Comparison of ENCODE assay signal across 9 mouse cellular contexts in the genomic region with DNA sequence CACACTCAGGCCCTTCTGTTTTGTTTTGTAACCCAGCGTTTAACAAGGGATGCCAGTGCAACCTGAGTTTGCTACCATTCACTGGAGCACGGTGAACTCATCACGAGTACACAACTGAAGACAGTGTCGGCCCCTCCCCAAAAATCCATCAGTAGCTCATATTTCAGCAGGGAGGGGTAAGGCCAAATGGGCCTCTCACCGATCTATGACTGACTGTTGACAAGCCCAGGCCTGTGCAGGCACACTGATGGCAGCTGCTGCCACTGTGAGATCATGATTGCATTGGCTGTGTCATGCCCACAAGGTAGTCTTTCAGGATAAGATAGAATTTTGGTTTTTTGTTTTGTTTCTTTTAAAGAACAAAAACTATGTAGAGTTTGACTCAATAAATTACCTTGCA. TPM values are rescaled to one million over a fixed set of nuclear protein-coding genes. Genes with fewer than 3 reads are reported as not detected.
DNase-seq lines count a peak whose midpoint lies in the region; ATAC-seq and TF ChIP-seq lines count a peak whose summit lies in the region.
"Had no signal": no experiment of that assay in that cellular context is flagged by ENCODE, and none has a peak within 500 bp of the region (broad histone marks: within the 10 kb centered on the region; RNA-seq: fewer than 3 reads in every experiment).

No protein-coding gene starts in this region.

- no peaks in the 10 kb centered on the region for H3K9me3 ChIP-seq in midbrain, embryonic 11.5 days (ENCODE audit: control insufficient read depth, low read length)
- no peaks in the 10 kb centered on the region for H3K9me3 ChIP-seq in midbrain, embryonic 10.5 days (replicated peaks)
- no peaks in the 10 kb centered on the region for H3K9me3 ChIP-seq in embryonic facial prominence, embryonic 15.5 days (replicated peaks)

- H3K36me3 ChIP-seq in midbrain, embryonic 11.5 days (ENCODE audit: control insufficient read depth, insufficient read depth, low read length) = no peaks in the 10 kb centered on the region
- no peaks in the 10 kb centered on the region for H3K36me3 ChIP-seq in midbrain, embryonic 10.5 days
- H3K36me3 ChIP-seq in embryonic facial prominence, embryonic 15.5 days = no peaks in the 10 kb centered on the region
- no peaks in the 10 kb centered on the region for H3K36me3 ChIP-seq in myocyte (ENCODE audit: control insufficient read depth, insufficient read depth)

- H3K4me1 ChIP-seq in midbrain, embryonic 11.5 days (ENCODE audit: control insufficient read depth, insufficient read depth, low read length) = no peaks in the 10 kb centered on the region; the same call in 1 of the 2 replicates
- peaks cover 7% of the 10 kb centered on the region; the same call in 1 of the 2 replicates for H3K4me1 ChIP-seq in midbrain, embryonic 10.5 days
- peaks cover 8% of the 10 kb centered on the region; the same call in 1 of the 2 replicates for H3K4me1 ChIP-seq in embryonic facial prominence, embryonic 15.5 days

- no peaks in the 10 kb centered on the region for H3K27me3 ChIP-seq in midbrain, embryonic 11.5 days (ENCODE audit: control insufficient read depth, insufficient read depth, low read length)
- H3K27me3 ChIP-seq in midbrain, embryonic 10.5 days (ENCODE audit: low read depth, poor library complexity, severe bottlenecking) = no peaks in the 10 kb centered on the region
- no peaks in the 10 kb centered on the region for H3K27me3 ChIP-seq in embryonic facial prominence, embryonic 15.5 days
- H3K27me3 ChIP-seq in myocyte (ENCODE audit: control insufficient read depth, insufficient read depth, insufficient read length) = no peaks in the 10 kb centered on the region

- WGBS in midbrain, embryonic 11.5 days = 81% methylated on average over 5 of the region's 5 CpGs
- 85% methylated on average over 5 of the region's 5 CpGs for WGBS in midbrain, embryonic 10.5 days
- 25% methylated on average over 5 of the region's 5 CpGs for whole genome bisulfite sequencing in embryonic facial prominence, embryonic 15.5 days

- H3K27ac ChIP-seq in midbrain, embryonic 11.5 days (ENCODE audit: low read depth, low read length) = no peak overlapping the region
- H3K27ac ChIP-seq in midbrain, embryonic 10.5 days (replicated peaks) = no peak overlapping the region
- H3K27ac ChIP-seq in embryonic facial prominence, embryonic 15.5 days (replicated peaks) = no peak overlapping the region

- no peak overlapping the region for H3ac ChIP-seq in myocyte (ENCODE audit: control insufficient read depth, insufficient read length)

- ATAC-seq in midbrain, embryonic 11.5 days (ENCODE audit: low FRiP score) = peak; percentile 46; the same call in 1 of the 2 replicates
- ATAC-seq in embryonic facial prominence, embryonic 15.5 days (ENCODE audit: insufficient number of reproducible peaks, low FRiP score, low TSS enrichment, low read depth) = peak; percentile 47; the same call in 1 of the 2 replicates

- no peak for TF ChIP-seq POLR2A in myocyte (IDR thresholded peaks at IDR 0.05; ENCODE audit: insufficient read length, low read depth)

- H3K4me3 ChIP-seq in midbrain, embryonic 11.5 days (ENCODE audit: low read depth, low read length) = no peak overlapping the region
- no peak overlapping the region for H3K4me3 ChIP-seq in midbrain, embryonic 10.5 days
- H3K4me3 ChIP-seq in embryonic facial prominence, embryonic 15.5 days (replicated peaks) = no peak overlapping the region
- H3K4me3 ChIP-seq in myocyte = no peak overlapping the region
- H3K4me3 ChIP-seq: erythroblast, embryonic 14.5 days had no signal

- peaks cover 47% of the 10 kb centered on the region for H3K79me2 ChIP-seq in myocyte (ENCODE audit: control insufficient read depth, insufficient read depth)

- H3K4me2 ChIP-seq in midbrain, embryonic 11.5 days = no peak overlapping the region
- no peak overlapping the region for H3K4me2 ChIP-seq in embryonic facial prominence, embryonic 15.5 days (replicated peaks)
- H3K4me2 ChIP-seq in myocyte (ENCODE audit: low read depth) = peak overlapping the region; percentile 55

- no peak overlapping the region for H3K9ac ChIP-seq in midbrain, embryonic 11.5 days (ENCODE audit: low read length)
- H3K9ac ChIP-seq in embryonic facial prominence, embryonic 15.5 days = no peak overlapping the region

- DNase-seq in midbrain, embryonic 11.5 days (ENCODE audit: low spot score, missing footprints) = no peak
- no peak for DNase-seq in midbrain, embryonic 10.5 days (ENCODE audit: low spot score)
- peak; percentile 26 for DNase-seq in R1 (ENCODE audit: low read depth, low spot score)
- no peak for DNase-seq in spleen, postnatal 10 days (ENCODE audit: low spot score in 2 of 2)
- no peak for DNase-seq in thymus, postnatal 36 days
- DNase-seq: gastrocnemius, postnatal 10 days had no signal

TF ChIP-seq in myocyte, 11 proteins besides CTCF, POLR2A, EP300 and RAD21:
- TF ChIP-seq USF1 (IDR thresholded peaks at IDR 0.05; ENCODE audit: low read depth) (no peak), MYOD1 (IDR thresholded peaks at IDR 0.05; ENCODE audit: control insufficient read depth in 1 of 3, insufficient read length in 2 of 3, low read depth in 2 of 3) (peak; percentile 70 to 97 (median 93)), E2F4 (IDR thresholded peaks at IDR 0.05; ENCODE audit: insufficient read depth) (no peak), TCF3 (IDR thresholded peaks at IDR 0.05; ENCODE audit: insufficient read length, low read depth) (peak; percentile 78), TCF12 (IDR thresholded peaks at IDR 0.05; ENCODE audit: insufficient read depth, poor library complexity, severe bottlenecking) (peak; percentile 66), MAX (IDR thresholded peaks at IDR 0.05; ENCODE audit: low read depth) (no peak), MYOG (IDR thresholded peaks at IDR 0.05; ENCODE audit: control insufficient read depth in 1 of 3, insufficient read depth in 1 of 3, insufficient read length in 2 of 3, low read depth in 2 of 3) (peak; percentile 89 to 97 (median 94))

RNA-seq across cellular contexts. Expression of a gene that starts 12.2 kb away (rescaled TPM):
- 41.4 and 49.2 TPM in 2 replicates for polyA plus RNA-seq in midbrain, embryonic 11.5 days (2014; fragmentation: Nextera tagmentation; extraction: Ambion mirVana)
- 25.9 and 26.3 TPM in 2 replicates for polyA plus RNA-seq in midbrain, embryonic 10.5 days (2016; fragmentation: Nextera tagmentation; extraction: Ambion mirVana)
- 23.8 and 25.6 TPM in 2 replicates for polyA plus RNA-seq in embryonic facial prominence, embryonic 15.5 days (2015; fragmentation: Nextera tagmentation; extraction: Ambion mirVana)
- polyA plus RNA-seq in myocyte (2012; fragmentation: generic; extraction: Trizol) = 14.2 TPM
